In the genomic region with DNA sequence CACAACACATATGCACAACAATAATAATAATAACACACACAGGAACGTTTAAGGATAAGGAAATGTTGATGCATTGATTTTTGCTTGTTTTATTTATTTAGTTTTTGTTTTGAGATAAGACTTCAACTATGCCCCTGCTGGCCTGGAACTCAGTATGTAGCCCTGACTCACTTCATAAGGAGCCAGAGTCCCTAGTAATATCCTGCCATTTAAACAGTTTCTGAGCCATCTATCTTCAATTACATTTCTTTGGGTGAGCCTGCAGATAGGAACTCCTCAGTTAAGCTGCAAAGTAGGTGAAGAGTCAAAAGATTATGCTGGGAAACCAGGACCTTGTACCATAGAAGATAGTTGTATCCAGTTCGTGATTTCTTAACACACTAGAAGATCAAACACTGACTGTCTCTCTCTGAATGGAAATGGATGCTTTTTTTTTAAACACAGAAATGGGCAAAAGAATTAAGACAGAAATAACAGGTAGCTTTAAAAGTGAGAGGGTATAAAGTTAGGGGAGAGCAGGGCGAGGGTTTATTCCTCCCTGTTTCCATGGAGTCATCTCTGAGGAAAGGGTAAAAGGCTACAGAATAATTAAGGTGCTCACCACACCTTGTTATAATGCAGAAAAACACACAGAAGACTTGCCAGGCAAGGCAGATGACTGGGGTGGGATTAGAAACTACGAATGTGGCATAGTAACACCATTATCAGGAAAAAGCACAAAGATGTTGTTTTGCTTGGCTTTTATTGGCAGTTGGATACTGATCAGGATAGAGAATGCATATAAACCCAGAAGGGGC, we compare ENCODE assay signal across 32 mouse cellular contexts. TPM values are rescaled to one million over a fixed set of nuclear protein-coding genes. Genes with fewer than 3 reads are reported as not detected.
DNase-seq lines count a peak whose midpoint lies in the region; ATAC-seq lines count a peak whose summit lies in the region.
"Had no signal": no experiment of that assay in that cellular context is flagged by ENCODE, and none has a peak within 500 bp of the region (broad histone marks: within the 10 kb centered on the region; RNA-seq: fewer than 3 reads in every experiment).

No protein-coding gene starts in this region.

- no peaks in the 10 kb centered on the region for H3K36me3 ChIP-seq in heart, embryonic 13.5 days
- H3K36me3 ChIP-seq in heart, embryonic 10.5 days = no peaks in the 10 kb centered on the region
- H3K36me3 ChIP-seq in intestine, embryonic 16.5 days (ENCODE audit: control insufficient read depth, insufficient read depth, low read length) = no peaks in the 10 kb centered on the region
- H3K36me3 ChIP-seq in stomach, embryonic 15.5 days = no peaks in the 10 kb centered on the region
- no peaks in the 10 kb centered on the region for H3K36me3 ChIP-seq in forebrain, embryonic 13.5 days (ENCODE audit: poor library complexity, severe bottlenecking)
- H3K36me3 ChIP-seq: embryonic facial prominence, embryonic 12.5 days; G1E; limb, embryonic 12.5 days; midbrain, embryonic 13.5 days had no signal

- no peaks in the 10 kb centered on the region for H3K27me3 ChIP-seq in heart, embryonic 13.5 days (replicated peaks)
- H3K27me3 ChIP-seq in heart, embryonic 10.5 days (ENCODE audit: insufficient read depth, poor library complexity, severe bottlenecking) = no peaks in the 10 kb centered on the region
- no peaks in the 10 kb centered on the region for H3K27me3 ChIP-seq in intestine, embryonic 16.5 days (replicated peaks; ENCODE audit: control insufficient read depth, insufficient read depth, low read length)
- H3K27me3 ChIP-seq in stomach, embryonic 15.5 days (replicated peaks) = no peaks in the 10 kb centered on the region
- no peaks in the 10 kb centered on the region for H3K27me3 ChIP-seq in forebrain, embryonic 13.5 days
- H3K27me3 ChIP-seq: embryonic facial prominence, embryonic 12.5 days; limb, embryonic 12.5 days; megakaryocyte, embryonic 14.5 days; midbrain, embryonic 13.5 days; Patski had no signal

- no peak overlapping the region for H3K4me3 ChIP-seq in heart, embryonic 13.5 days
- H3K4me3 ChIP-seq in heart, embryonic 10.5 days = no peak overlapping the region
- H3K4me3 ChIP-seq in intestine, embryonic 16.5 days (ENCODE audit: low read length) = no peak overlapping the region
- H3K4me3 ChIP-seq in stomach, embryonic 15.5 days (replicated peaks) = no peak overlapping the region
- no peak overlapping the region for H3K4me3 ChIP-seq in forebrain, embryonic 13.5 days
- H3K4me3 ChIP-seq: embryonic facial prominence, embryonic 12.5 days; erythroblast, embryonic 14.5 days; gastrocnemius, adult 2 months; limb, embryonic 12.5 days; megakaryocyte, embryonic 14.5 days; midbrain, embryonic 13.5 days had no signal

- no peaks in the 10 kb centered on the region for H3K9me3 ChIP-seq in heart, embryonic 13.5 days
- H3K9me3 ChIP-seq in heart, embryonic 10.5 days = no peaks in the 10 kb centered on the region
- no peaks in the 10 kb centered on the region for H3K9me3 ChIP-seq in intestine, embryonic 16.5 days (ENCODE audit: control insufficient read depth, low read length)
- no peaks in the 10 kb centered on the region for H3K9me3 ChIP-seq in stomach, embryonic 15.5 days
- no peaks in the 10 kb centered on the region for H3K9me3 ChIP-seq in forebrain, embryonic 13.5 days (replicated peaks)
- H3K9me3 ChIP-seq: embryonic facial prominence, embryonic 12.5 days; G1E; limb, embryonic 12.5 days; megakaryocyte, embryonic 14.5 days; midbrain, embryonic 13.5 days had no signal

- no peak overlapping the region for H3K9ac ChIP-seq in heart, embryonic 13.5 days
- H3K9ac ChIP-seq in intestine, embryonic 16.5 days (ENCODE audit: low read depth, low read length) = no peak overlapping the region
- H3K9ac ChIP-seq in stomach, embryonic 15.5 days = no peak overlapping the region
- H3K9ac ChIP-seq in forebrain, embryonic 13.5 days = no peak overlapping the region
- H3K9ac ChIP-seq: embryonic facial prominence, embryonic 12.5 days; limb, embryonic 12.5 days; liver, embryonic 14.5 days; midbrain, embryonic 13.5 days had no signal

- DNase-seq in heart, embryonic 10.5 days (ENCODE audit: low spot score) = no peak
- DNase-seq in 3T3-L1 (ENCODE audit: low read depth, low spot score) = peak; percentile 35
- DNase-seq in layer of hippocampus, adult 11-12 months (ENCODE audit: low spot score) = no peak
- DNase-seq: cerebellum, adult 11-12 months; cerebellum, postnatal 14 days; gastrocnemius, adult 2 months; heart, postnatal 14 days; kidney, adult 8-10 months; kidney, postnatal 14 days; right cerebral cortex, postnatal 25 days; thymus, adult 2 months; thymus, postnatal 4 days had no signal

- peak overlapping the region; percentile 50; the same call in 1 of the 2 replicates for H3K27ac ChIP-seq in heart, embryonic 13.5 days (replicated peaks)
- no peak overlapping the region for H3K27ac ChIP-seq in heart, embryonic 10.5 days
- H3K27ac ChIP-seq in intestine, embryonic 16.5 days (ENCODE audit: low read length) = peak overlapping the region; percentile 71
- peak overlapping the region; percentile 76 for H3K27ac ChIP-seq in stomach, embryonic 15.5 days
- H3K27ac ChIP-seq in forebrain, embryonic 13.5 days = no peak overlapping the region
- H3K27ac ChIP-seq: embryonic facial prominence, embryonic 12.5 days; gastrocnemius, adult 2 months; hindbrain, postnatal 0 days; limb, embryonic 12.5 days; liver, embryonic 14.5 days; midbrain, embryonic 13.5 days had no signal

- H3K4me2 ChIP-seq in heart, embryonic 13.5 days = no peak overlapping the region
- no peak overlapping the region for H3K4me2 ChIP-seq in intestine, embryonic 16.5 days (ENCODE audit: low read depth, low read length)
- peak overlapping the region; percentile 26 for H3K4me2 ChIP-seq in stomach, embryonic 15.5 days
- no peak overlapping the region for H3K4me2 ChIP-seq in forebrain, embryonic 13.5 days
- H3K4me2 ChIP-seq: embryonic facial prominence, embryonic 12.5 days; heart, embryonic 11.5 days; limb, embryonic 12.5 days; midbrain, embryonic 13.5 days had no signal

- no peaks in the 10 kb centered on the region for H3K4me1 ChIP-seq in heart, embryonic 13.5 days
- no peaks in the 10 kb centered on the region for H3K4me1 ChIP-seq in heart, embryonic 10.5 days
- no peaks in the 10 kb centered on the region for H3K4me1 ChIP-seq in intestine, embryonic 16.5 days (ENCODE audit: control insufficient read depth, insufficient read depth, low read length)
- H3K4me1 ChIP-seq in stomach, embryonic 15.5 days = no peaks in the 10 kb centered on the region
- H3K4me1 ChIP-seq in forebrain, embryonic 13.5 days = no peaks in the 10 kb centered on the region
- H3K4me1 ChIP-seq: embryonic facial prominence, embryonic 12.5 days; limb, embryonic 12.5 days; midbrain, embryonic 13.5 days had no signal

- WGBS in heart, embryonic 13.5 days = 62% methylated on average over 4 of the region's 4 CpGs
- WGBS in heart, embryonic 10.5 days = 71% methylated on average over 4 of the region's 4 CpGs
- WGBS in intestine, embryonic 16.5 days = 53% methylated on average over 4 of the region's 4 CpGs
- 58% methylated on average over 4 of the region's 4 CpGs for WGBS in stomach, embryonic 15.5 days
- 85% methylated on average over 4 of the region's 4 CpGs for WGBS in forebrain, embryonic 13.5 days

- ATAC-seq in heart, embryonic 13.5 days (ENCODE audit: extremely low read depth, insufficient number of reproducible peaks, low FRiP score, low TSS enrichment) = no peak
- peak; percentile 71 for ATAC-seq in intestine, embryonic 16.5 days
- peak; percentile 68; the same call in 1 of the 2 replicates for ATAC-seq in stomach, embryonic 15.5 days (ENCODE audit: insufficient read depth, low FRiP score, low read depth)
- no peak for ATAC-seq in forebrain, embryonic 13.5 days
- ATAC-seq: forebrain, embryonic 14.5 days; hindbrain, postnatal 0 days; midbrain, embryonic 13.5 days had no signal

RNA-seq across cellular contexts. Expression of gene Fabp2, which starts 7.2 kb away (rescaled TPM):
- 0.36 TPM in 1 of 2 replicates, not detected in the other for polyA plus RNA-seq in heart, embryonic 13.5 days (2015; fragmentation: Nextera tagmentation; extraction: Ambion mirVana)
- 0.41 TPM in 1 of 2 replicates, not detected in the other for polyA plus RNA-seq in heart, embryonic 10.5 days (2016; fragmentation: Nextera tagmentation; extraction: Ambion mirVana)
- 1,335 and 2,162 TPM in 2 replicates for polyA plus RNA-seq in intestine, embryonic 16.5 days (2015; fragmentation: Nextera tagmentation; extraction: Ambion mirVana)
- 108 and 122 TPM in 2 replicates for polyA plus RNA-seq in stomach, embryonic 15.5 days (2015; fragmentation: Nextera tagmentation; extraction: Ambion mirVana)
- 0.81 TPM in 1 of 2 replicates, not detected in the other for polyA plus RNA-seq in forebrain, embryonic 13.5 days (2015; fragmentation: Nextera tagmentation; extraction: Ambion mirVana)
- polyA plus RNA-seq: embryonic facial prominence, embryonic 12.5 days; erythroblast, embryonic 14.5 days; forebrain, embryonic 14.5 days; frontal cortex, adult 2 months; G1E; gonadal fat pad, adult 2 months; hindbrain, embryonic 11.5 days; hindbrain, postnatal 0 days; limb, embryonic 12.5 days; midbrain, embryonic 13.5 days; neural tube, embryonic 11.5 days; Patski; spleen, adult 2 months had no signal

RNA-seq across cellular contexts. Expression of gene Gm10959, which starts 31.5 kb away (rescaled TPM):
- not detected in 2 replicates for polyA plus RNA-seq in heart, embryonic 13.5 days (2015; fragmentation: Nextera tagmentation; extraction: Ambion mirVana)
- not detected in 2 replicates for polyA plus RNA-seq in heart, embryonic 10.5 days (2016; fragmentation: Nextera tagmentation; extraction: Ambion mirVana)
- polyA plus RNA-seq in intestine, embryonic 16.5 days (2015; fragmentation: Nextera tagmentation; extraction: Ambion mirVana) = not detected in 2 replicates
- polyA plus RNA-seq in stomach, embryonic 15.5 days (2015; fragmentation: Nextera tagmentation; extraction: Ambion mirVana) = not detected in 2 replicates
- polyA plus RNA-seq in forebrain, embryonic 13.5 days (2015; fragmentation: Nextera tagmentation; extraction: Ambion mirVana) = not detected in 2 replicates
- polyA plus RNA-seq: embryonic facial prominence, embryonic 12.5 days; erythroblast, embryonic 14.5 days; forebrain, embryonic 14.5 days; frontal cortex, adult 2 months; G1E; gonadal fat pad, adult 2 months; heart, embryonic 11.5 days; hindbrain, embryonic 11.5 days; hindbrain, postnatal 0 days; limb, embryonic 12.5 days; liver, embryonic 14.5 days; midbrain, embryonic 13.5 days; neural tube, embryonic 11.5 days; Patski; spleen, adult 2 months; thymus, adult 2 months had no signal

RNA-seq across cellular contexts. Expression of gene 1810037I17Rik, which starts 36.3 kb away (rescaled TPM):
- 113 and 122 TPM in 2 replicates for polyA plus RNA-seq in heart, embryonic 13.5 days (2015; fragmentation: Nextera tagmentation; extraction: Ambion mirVana)
- 123 and 136 TPM in 2 replicates for polyA plus RNA-seq in heart, embryonic 10.5 days (2016; fragmentation: Nextera tagmentation; extraction: Ambion mirVana)
- 128 and 131 TPM in 2 replicates for polyA plus RNA-seq in intestine, embryonic 16.5 days (2015; fragmentation: Nextera tagmentation; extraction: Ambion mirVana)
- polyA plus RNA-seq in stomach, embryonic 15.5 days (2015; fragmentation: Nextera tagmentation; extraction: Ambion mirVana) = 154 and 190 TPM in 2 replicates
- 112 and 136 TPM in 2 replicates for polyA plus RNA-seq in forebrain, embryonic 13.5 days (2015; fragmentation: Nextera tagmentation; extraction: Ambion mirVana)

Comparison
In these comparisons a context has a peak if more than half of its experiments do, and no peak if none do; other contexts are left out.
1. H3K27ac ChIP-seq: peak in heart, embryonic 13.5 days (single experiment), intestine, embryonic 16.5 days (single experiment) and stomach, embryonic 15.5 days (single experiment); none in heart, embryonic 10.5 days (single experiment) and forebrain, embryonic 13.5 days (single experiment).
2. ATAC-seq: peak in intestine, embryonic 16.5 days (single experiment) and stomach, embryonic 15.5 days (single experiment); none in heart, embryonic 13.5 days (single experiment) and forebrain, embryonic 13.5 days (single experiment).
3. RNA of gene Fabp2, which starts 7.2 kb away (polyA plus RNA-seq): 1,335 to 2,162 TPM in intestine, embryonic 16.5 days and 108 to 122 TPM in stomach, embryonic 15.5 days; 0.81 TPM in forebrain, embryonic 13.5 days, 0.41 TPM in heart, embryonic 10.5 days and 0.36 TPM in heart, embryonic 13.5 days; every median in the first group is over 10 times any median in the second.